Mouse (Mus musculus) Patski (cell line): ENCODE data around the gene Nab2. TPM values are rescaled to one million over a fixed set of nuclear protein-coding genes. Genes with fewer than 3 reads are reported as not detected.

Source experiments
- ATAC-seq: fragments of 100-300 bp; one replicate; pipeline ENCODE4 v1.8.0; 2021
- CTCF ChIA-PET: fragments of 350-600 bp; sonication (Branson Sonifier 250); formaldehyde crosslinking; loops from one replicate; lab custom pipeline; 2022; ENCODE audit warnings: inconsistent platforms; lab: Charles Lee
- POLR2A ChIA-PET: fragments of 350-600 bp; sonication (Branson Sonifier 250); formaldehyde crosslinking; loops from one replicate; lab custom pipeline; 2022; ENCODE audit warnings: antibody characterized with exemption, inconsistent platforms; lab: Charles Lee
- DNase-seq: peaks from one replicate; pipeline ENCODE4 v3.0.0-alpha.2; 2011; ENCODE audit warnings: low read depth, low spot score
- H3K27me3 ChIP-seq: fragments of 371-371 bp; one replicate; pipeline ENCODE4 v1.5.1; 2021
- CTCF ChIP-seq: fragments of 100-300 bp; IDR thresholded peaks from one replicate; pipeline ENCODE4 v1.5.1; 2021
- in situ Hi-C: fragments of 300-500 bp; cut with MboI; formaldehyde crosslinking; loops from 3 replicates; pipeline ENCODE4 v1.11.1; 2018; ENCODE audit warnings: low pct_unique_long_range_greater_than_20kb, mixed read lengths
- polyA plus RNA-seq: library from polyadenylated mRNA; unstranded; gene quantifications from one replicate; pipeline ENCODE4 v1.2.3, GENCODE M21; 2021

The Nab2 gene
- 31.8 TPM for polyA plus RNA-seq

DNA sequence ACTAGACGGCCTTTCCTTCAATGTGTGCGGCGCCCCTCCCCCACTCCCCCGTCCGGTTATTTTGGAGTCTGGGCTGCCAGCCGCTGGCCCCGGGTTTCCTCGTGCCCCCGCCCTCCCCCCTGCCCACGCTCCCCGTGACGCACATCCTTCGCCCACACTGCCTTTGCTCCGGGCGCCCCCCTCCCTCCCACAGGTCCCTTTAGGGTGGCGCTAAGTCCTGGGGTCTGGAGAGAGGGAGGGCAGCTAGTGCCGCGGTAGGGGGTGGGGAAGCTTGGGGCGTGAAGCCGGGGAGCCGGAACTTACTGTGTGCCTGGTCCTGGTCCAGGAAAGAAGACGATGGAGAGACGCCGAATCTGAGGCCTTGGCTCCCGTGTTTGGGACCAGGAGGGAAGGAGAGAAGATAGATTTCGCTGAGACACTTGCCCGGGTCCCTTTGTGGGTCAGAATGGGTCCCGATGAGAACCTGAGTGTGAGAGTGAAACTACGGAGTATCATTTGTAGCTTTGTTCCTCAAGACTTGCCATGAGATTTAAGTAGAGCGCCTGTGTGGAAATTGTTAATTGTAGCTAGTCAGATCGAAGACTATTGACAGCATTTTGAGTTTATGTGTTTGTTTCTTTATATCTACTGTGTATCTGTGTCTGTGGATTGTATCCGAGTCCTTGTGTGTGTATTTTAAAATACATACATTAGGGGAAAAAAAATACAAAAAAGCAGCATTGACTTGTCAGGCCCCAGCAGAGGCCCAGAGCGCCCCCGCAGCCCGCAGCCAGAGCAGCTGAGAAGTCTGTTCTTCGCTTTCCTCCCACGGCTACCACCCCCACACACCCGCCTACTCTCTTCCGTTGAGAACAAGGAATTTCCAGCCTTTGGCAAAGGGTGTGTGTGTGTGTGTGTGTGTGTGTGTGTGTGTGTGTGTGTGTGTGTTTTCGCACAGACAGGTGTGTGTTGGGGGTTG is at the start of gene Nab2:
Nab2 (minus strand) TSS at position 476 of the 958 bp plus-strand sequence.
- CTCF ChIA-PET = interaction anchor here (0.8 to 1.5 kb wide), 4 partner anchors 26 to 67 kb away, joined by 3 read pairs; partner anchors contain the start of gene Stat6
- no peak for DNase-seq
- POLR2A ChIA-PET = interaction anchor here (0.6 to 1.3 kb wide), 7 partner anchors 8 to 507 kb away, joined by 3 to 4 read pairs (median 3); partner anchors contain the start of gene Stat6
- no peak for TF ChIP-seq CTCF
- ATAC-seq = peak; percentile 34
- H3K27me3 ChIP-seq = no peaks in the 10 kb centered on the region
- in situ Hi-C loops = loop anchor here (25.0 kb wide), 3 partner anchors 381 to 1244 kb away; partner anchors contain the start of genes Bloc1s1, Cd63, Cdk4 and March9

DNA sequence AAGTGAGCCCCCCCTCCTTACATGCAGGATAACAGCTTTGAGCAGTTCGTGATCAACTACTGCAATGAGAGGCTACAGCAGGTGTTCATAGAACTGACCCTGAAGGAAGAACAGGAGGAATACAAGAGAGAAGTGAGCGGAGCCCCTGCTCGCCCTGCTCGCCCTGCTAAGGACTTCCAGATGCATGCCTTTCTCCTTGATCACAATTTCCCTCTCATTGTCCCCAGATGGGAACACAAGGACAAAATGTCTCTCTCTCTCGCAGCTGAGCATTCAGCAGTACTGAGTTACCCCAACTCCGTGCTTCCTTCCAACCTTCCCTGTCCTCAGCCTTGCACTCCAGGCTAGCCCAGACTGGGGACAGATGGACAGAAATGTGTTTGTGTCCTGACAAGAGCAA is 44.4 kb upstream of the Nab2 start:
- in situ Hi-C loops = no loop called here
- no peak for TF ChIP-seq CTCF
- POLR2A ChIA-PET = no interaction called here
- ATAC-seq (no peak), DNase-seq (no peak)
- CTCF ChIA-PET = interaction anchor here (1.6 kb wide), 1 partner anchor 12 kb away, joined by 5 read pairs; the partner anchor contains the start of gene Tac2
- no peaks in the 10 kb centered on the region for H3K27me3 ChIP-seq

DNA sequence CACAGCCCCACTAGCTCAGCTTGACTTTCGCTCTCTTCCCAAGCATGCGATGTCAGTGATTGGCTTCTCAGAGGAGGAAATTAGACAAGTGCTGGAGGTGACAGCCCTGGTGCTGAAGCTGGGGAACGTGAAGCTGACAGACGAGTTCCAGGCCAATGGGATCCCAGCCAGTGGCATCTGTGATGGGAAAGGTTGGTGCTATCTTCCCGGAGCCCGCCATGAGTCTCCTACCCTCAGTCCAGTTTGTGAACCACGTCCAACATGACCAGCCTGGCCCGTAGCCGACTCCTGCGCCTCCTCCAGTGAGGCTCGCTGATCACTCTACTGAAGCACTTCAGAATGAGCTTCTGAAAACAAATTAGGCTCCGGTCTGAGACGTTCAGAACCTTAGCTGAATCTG is 42.0 kb upstream of the Nab2 start:
- in situ Hi-C loops = no loop called here
- ATAC-seq (no peak), DNase-seq (no peak)
- POLR2A ChIA-PET = interaction anchor here (1.2 to 1.5 kb wide), 2 partner anchors 13 to 15 kb away, joined by 3 read pairs; no protein-coding TSS in a partner anchor
- no peak for TF ChIP-seq CTCF
- CTCF ChIA-PET = no interaction called here
- no peaks in the 10 kb centered on the region for H3K27me3 ChIP-seq

DNA sequence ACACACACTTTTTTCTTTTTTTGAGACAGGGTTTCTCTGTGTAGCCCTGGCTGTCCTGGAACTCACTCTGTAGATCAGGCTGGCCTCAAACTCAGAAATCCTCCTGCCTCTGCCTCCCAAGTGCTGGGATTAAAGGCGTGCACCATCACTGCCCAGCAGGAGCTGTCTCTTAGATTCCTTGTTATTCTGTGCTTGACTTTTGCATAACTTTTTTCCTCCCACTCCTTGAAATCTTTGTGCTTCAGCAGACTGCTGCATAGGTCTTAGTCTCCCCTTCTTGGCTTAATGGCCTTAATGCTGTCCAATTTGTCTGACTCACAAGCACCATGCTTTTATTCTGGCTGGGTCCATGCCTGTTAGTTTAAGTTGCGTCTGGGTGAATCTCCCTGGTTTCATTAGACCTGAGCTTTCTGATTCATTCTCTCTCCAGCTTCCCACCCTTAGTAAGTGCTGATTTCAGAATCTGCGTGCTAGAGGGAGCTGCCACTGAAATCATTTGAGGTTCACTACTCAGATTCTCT is 40.5 kb upstream of the Nab2 start:
- ChIA-PET POLR2A (no interaction called here), CTCF (no interaction called here)
- in situ Hi-C loops = no loop called here
- TF ChIP-seq CTCF = no peak
- DNase-seq (no peak), ATAC-seq (no peak)
- H3K27me3 ChIP-seq = no peaks in the 10 kb centered on the region

DNA sequence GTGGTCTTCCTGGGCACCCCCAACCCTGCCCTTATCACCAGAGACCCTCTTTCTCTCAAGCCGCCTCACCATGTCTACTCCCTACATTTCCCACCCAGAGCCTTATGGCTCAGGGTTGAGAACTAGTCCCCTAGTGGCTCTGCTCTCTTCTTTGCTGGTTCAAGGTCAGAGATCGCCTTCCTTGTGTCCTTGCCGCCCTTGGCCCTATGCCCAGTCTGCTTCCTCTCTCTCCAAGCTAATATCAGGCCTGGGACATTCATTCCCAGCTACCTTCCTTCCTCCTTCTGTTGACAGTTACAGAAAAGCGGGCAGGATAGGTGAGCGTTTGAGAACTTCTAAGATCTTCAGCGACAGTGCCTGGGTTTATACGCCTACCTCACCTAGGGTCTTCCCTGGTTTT is 39.4 kb upstream of the Nab2 start:
- CTCF ChIA-PET = interaction anchor here (1.2 kb wide), 2 partner anchors 15 to 230 kb away, joined by 3 read pairs; no protein-coding TSS in a partner anchor
- in situ Hi-C loops = no loop called here
- POLR2A ChIA-PET = no interaction called here
- DNase-seq (no peak), ATAC-seq (no peak)
- no peaks in the 10 kb centered on the region for H3K27me3 ChIP-seq
- TF ChIP-seq CTCF = no peak

DNA sequence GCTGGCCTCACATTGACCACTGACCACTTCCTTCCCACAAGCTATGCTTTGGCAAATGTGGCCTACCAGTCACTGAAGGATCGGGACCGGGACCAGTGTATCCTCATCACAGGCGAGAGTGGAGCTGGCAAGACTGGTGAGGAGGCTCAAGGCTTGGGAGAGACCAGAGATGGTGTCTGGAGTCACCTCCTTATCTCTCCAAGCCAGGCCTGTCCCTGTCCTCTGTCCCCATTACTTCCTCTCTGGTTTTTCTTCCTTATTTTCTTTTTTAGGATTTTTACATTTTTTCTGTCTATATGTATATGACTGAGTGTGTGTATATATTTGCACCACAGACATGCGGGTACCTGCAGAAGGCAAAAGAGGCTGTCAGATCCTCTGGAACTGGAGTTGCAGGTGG is 37.4 kb upstream of the Nab2 start:
- TF ChIP-seq CTCF = no peak
- H3K27me3 ChIP-seq = no peaks in the 10 kb centered on the region
- ATAC-seq (no peak), DNase-seq (no peak)
- ChIA-PET CTCF (no interaction called here), POLR2A (no interaction called here)
- in situ Hi-C loops = no loop called here

DNA sequence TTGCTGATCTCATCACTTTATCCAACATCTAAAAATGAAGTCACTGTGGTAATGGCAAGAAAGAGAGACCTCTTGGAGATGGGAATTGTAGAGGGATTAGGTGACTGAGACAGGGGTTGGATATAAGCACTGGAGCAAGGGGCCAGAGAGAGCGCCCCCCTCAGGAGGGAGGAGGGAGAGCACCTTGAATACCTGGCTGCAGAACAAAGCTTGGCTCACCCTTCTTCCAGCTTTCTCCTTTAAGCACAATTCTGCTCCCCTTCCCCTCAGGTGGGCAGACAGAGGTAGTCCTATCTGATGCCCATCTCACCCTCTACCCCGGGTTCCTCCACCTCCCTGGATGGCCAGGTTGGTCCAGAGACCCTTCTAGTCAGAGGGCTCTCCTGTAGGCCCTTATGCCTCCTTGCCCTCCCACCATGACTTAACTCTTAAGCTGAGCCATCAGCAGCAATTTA is 36.4 kb upstream of the Nab2 start, which contains the start of gene Myo1a:
Myo1a (plus strand) TSS at position 405 of the 455 bp plus-strand sequence.
- H3K27me3 ChIP-seq = no peaks in the 10 kb centered on the region
- ChIA-PET CTCF (interaction anchor here (0.7 to 1.4 kb wide), 2 partner anchors 13 to 227 kb away, joined by 3 to 4 read pairs; no protein-coding TSS in a partner anchor), POLR2A (interaction anchor here (0.6 kb wide), 2 partner anchors 30 to 277 kb away, joined by 3 to 5 read pairs; no protein-coding TSS in a partner anchor)
- in situ Hi-C loops = no loop called here
- ATAC-seq (no peak), DNase-seq (no peak)
- no peak for TF ChIP-seq CTCF

DNA sequence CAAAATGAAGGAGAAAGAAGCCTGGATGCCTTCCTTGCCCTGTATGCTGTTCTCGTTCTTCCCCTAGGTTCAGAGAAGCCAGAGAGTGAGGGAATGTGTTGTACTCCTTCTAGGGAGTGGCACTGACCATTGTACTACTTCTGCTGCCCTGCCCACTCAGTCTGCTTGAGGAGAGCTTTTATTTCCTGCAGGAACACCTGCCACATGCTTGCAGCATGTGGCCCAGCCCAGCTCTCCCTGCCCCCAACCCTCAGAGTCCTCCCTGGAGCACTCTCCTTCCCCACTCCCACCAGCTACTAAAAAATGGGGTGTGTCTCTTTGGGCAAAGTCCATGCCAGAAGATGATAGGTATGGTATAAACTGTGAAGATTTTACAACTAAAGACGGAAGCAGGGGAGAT is 35.9 kb upstream of the Nab2 start:
- POLR2A ChIA-PET = no interaction called here
- no peaks in the 10 kb centered on the region for H3K27me3 ChIP-seq
- in situ Hi-C loops = no loop called here
- CTCF ChIA-PET = interaction anchor here (0.7 to 1.4 kb wide), 2 partner anchors 14 to 227 kb away, joined by 3 to 4 read pairs; no protein-coding TSS in a partner anchor
- no peak for TF ChIP-seq CTCF
- no peak for DNase-seq
- ATAC-seq = no peak

DNA sequence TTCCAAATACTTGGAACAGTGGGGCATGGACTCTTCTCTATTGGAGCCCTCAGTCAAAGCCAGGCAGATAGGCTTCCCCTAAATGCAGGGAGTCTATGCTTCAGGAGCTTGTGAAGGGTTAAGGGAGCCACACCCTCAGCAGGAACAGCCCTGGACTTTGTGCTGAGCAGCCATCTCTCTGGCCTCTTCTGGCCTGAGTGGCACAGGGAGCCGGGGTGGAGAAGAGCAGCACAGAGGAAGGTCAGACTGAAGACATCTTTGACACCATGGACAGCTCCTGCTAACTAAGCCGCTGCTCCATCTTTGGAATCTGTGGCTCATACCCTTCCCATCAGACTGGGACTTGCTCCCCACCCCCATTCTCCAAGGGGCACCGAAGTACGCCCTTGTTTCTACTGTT is 34.9 kb upstream of the Nab2 start:
- ChIA-PET CTCF (no interaction called here), POLR2A (no interaction called here)
- no peaks in the 10 kb centered on the region for H3K27me3 ChIP-seq
- no peak for TF ChIP-seq CTCF
- DNase-seq = no peak
- no peak for ATAC-seq
- in situ Hi-C loops = no loop called here

DNA sequence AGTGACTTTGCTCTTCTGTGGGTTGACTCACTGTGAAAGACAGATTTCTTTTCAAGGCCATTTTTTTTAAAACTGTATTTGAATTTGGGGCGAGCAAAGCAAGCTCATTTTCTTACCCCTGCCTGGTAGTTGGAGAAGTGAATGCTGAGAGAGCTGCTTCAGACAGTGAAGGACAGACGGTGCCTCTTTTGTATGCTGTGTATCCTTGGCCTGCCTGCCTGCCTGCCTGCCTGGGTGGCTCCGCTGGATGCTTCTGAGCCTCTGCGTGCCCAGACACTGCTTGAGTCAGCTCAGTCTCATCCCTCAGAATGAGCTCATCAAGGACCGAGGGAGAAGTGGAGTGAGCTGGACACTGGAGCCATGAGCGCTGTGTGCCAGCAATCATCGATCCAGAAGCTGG is 30.6 kb upstream of the Nab2 start:
- in situ Hi-C loops = loop anchor here (25.0 kb wide), 1 partner anchor 488 kb away; the partner anchor contains the start of genes Gls2 and Rbms2
- DNase-seq = no peak

More for the DNA sequence above, 30.6 kb upstream of the Nab2 start:
- CTCF ChIA-PET = no interaction called here
- no peaks in the 10 kb centered on the region for H3K27me3 ChIP-seq
- TF ChIP-seq CTCF = no peak
- POLR2A ChIA-PET = no interaction called here
- no peak for ATAC-seq
